Mouse (Mus musculus): ENCODE data around the gene Rbpms2.

DNA sequence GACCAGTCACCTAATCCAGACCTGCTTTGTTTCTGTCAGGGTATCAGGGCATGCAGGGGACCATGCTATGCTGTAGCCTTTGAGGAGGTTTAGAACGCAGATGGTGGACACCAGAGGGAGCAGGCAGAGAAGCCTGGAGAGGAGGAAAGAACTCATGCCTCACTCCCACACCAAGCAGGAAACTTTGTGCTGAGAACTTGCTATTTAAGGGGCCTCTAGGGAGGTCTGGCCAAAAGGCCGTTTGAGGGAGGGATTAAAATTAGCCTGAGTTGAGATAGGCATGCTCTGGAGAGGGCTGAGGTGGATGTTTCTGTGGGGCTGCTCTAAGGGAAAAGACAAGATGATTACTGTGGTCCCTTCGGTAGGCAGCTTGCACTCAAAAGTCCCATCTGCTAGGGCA is 16.5 kb downstream of the Rbpms2 start:
- TF ChIP-seq CTCF (IDR thresholded peaks at IDR 0.05; ENCODE audit: low read depth, low read length) (no peak), EP300 (IDR thresholded peaks at IDR 0.05; ENCODE audit: insufficient read depth, low read depth, low read length) (no peak)
